Mouse (Mus musculus) midbrain, embryonic 13.5 days (tissue): Measurements from ENCODE around the gene Phlda2. TPM values are rescaled to one million over a fixed set of nuclear protein-coding genes. Genes with fewer than 3 reads are reported as not detected.

Source experiments
- ATAC-seq: fragments of 200-750 bp; cut with Nextera tagmentation; 2 replicates; pipeline ENCODE4 v1.8.0; 2017; ENCODE audit warnings: mild to moderate bottlenecking, moderate TSS enrichment, moderate library complexity
- H3K27ac ChIP-seq: fragments of 300-500 bp; sonication (generic); 2 replicates; pipeline ENCODE4 v1.5.1; 2015; ENCODE audit warnings: inconsistent platforms, mild to moderate bottlenecking, moderate library complexity
- H3K27me3 ChIP-seq: fragments of 300-500 bp; sonication (generic); 2 replicates; pipeline ENCODE4 v1.6.1; 2015; ENCODE audit warnings: mild to moderate bottlenecking, inconsistent platforms
- H3K36me3 ChIP-seq: fragments of 300-500 bp; sonication (generic); 2 replicates; pipeline ENCODE4 v1.6.1; 2015; ENCODE audit warnings: mild to moderate bottlenecking, inconsistent platforms
- H3K4me1 ChIP-seq: fragments of 300-500 bp; sonication (generic); replicated peaks from 2 replicates; pipeline ENCODE4 v1.6.1; 2015; ENCODE audit warnings: inconsistent platforms
- H3K4me2 ChIP-seq: fragments of 300-500 bp; sonication (generic); replicated peaks from 2 replicates; pipeline ENCODE4 v1.6.1; 2015; ENCODE audit warnings: moderate library complexity, mild to moderate bottlenecking, inconsistent platforms
- H3K4me3 ChIP-seq: fragments of 300-500 bp; sonication (generic); replicated peaks from 2 replicates; pipeline ENCODE4 v1.5.1; 2015; ENCODE audit warnings: mild to moderate bottlenecking, inconsistent platforms
- H3K9ac ChIP-seq: fragments of 300-500 bp; sonication (generic); replicated peaks from 2 replicates; pipeline ENCODE4 v1.6.1; 2015; ENCODE audit warnings: mild to moderate bottlenecking, inconsistent platforms
- H3K9me3 ChIP-seq: fragments of 300-500 bp; sonication (generic); 2 replicates; pipeline ENCODE4 v1.6.1; 2016; ENCODE audit warnings: mild to moderate bottlenecking, inconsistent platforms
- WGBS: fragments of 180-500 bp; shearing (Covaris S2); methylation state at CpG from one replicate; pipeline ENCODE4 v1.1.7; 2015; 5-methylcytosine and 5-hydroxymethylcytosine counted together
- polyA plus RNA-seq: library from polyadenylated mRNA; unstranded; fragments of >200 nt; fragmentation: Nextera tagmentation; extraction: Ambion mirVana; gene quantifications from 2 replicates; pipeline ENCODE4 v1.2.1, GENCODE M21; 2015

The Phlda2 gene
- polyA plus RNA-seq, 1 experiment from 2014 or later: 0.73 TPM

GRCm38 (mm10) chr7:143459332-143460211, 43.4 kb downstream of the Phlda2 start:
- H3K4me2 ChIP-seq: peak overlapping the region; percentile 64
- WGBS: 42% methylated on average over 91 of the region's 100 CpGs
- peaks cover 19% of the 10 kb centered on the region for H3K9me3 ChIP-seq
- H3K27me3 ChIP-seq: 0 out of 2 replicates have a peak, but pooled peaks cover 4% of the 10 kb centered on the region
- H3K36me3 ChIP-seq: no peaks in the 10 kb centered on the region
- H3K9ac ChIP-seq: peak overlapping the region; percentile 78
- peak overlapping the region; percentile 83 for H3K27ac ChIP-seq
- H3K4me1 ChIP-seq: peaks cover 20% of the 10 kb centered on the region
- H3K4me3 ChIP-seq: peak overlapping the region; percentile 63
- peak; percentile 12; the same call in 1 of the 2 replicates for ATAC-seq

- 37% methylated on average over 38 of the region's 38 CpGs for WGBS
- peak overlapping the region; percentile 64 for H3K4me2 ChIP-seq
- H3K4me3 ChIP-seq: peak overlapping the region; percentile 63
- no peaks in the 10 kb centered on the region for H3K27me3 ChIP-seq
- peaks cover 19% of the 10 kb centered on the region for H3K9me3 ChIP-seq
- H3K36me3 ChIP-seq: no peaks in the 10 kb centered on the region
- peaks cover 14% of the 10 kb centered on the region for H3K4me1 ChIP-seq
- H3K27ac ChIP-seq: peak overlapping the region; percentile 83; the same call in 1 of the 2 replicates
- H3K9ac ChIP-seq: peak overlapping the region; percentile 78
- no peak for ATAC-seq
Measured at GRCm38 (mm10) chr7:143458963-143459331, 44.0 kb downstream of the Phlda2 start.

Other genes with a start within 250 kb of the Phlda2 start
- 379 and 515 TPM in 2 replicates for gene Cdkn1c, start 42.1 kb downstream of the Phlda2 start, polyA plus RNA-seq
- gene Slc22a18, start 29.4 kb downstream of the Phlda2 start, polyA plus RNA-seq: 0.39 and 0.74 TPM in 2 replicates
- gene Nap1l4, start 46.0 kb upstream of the Phlda2 start, polyA plus RNA-seq: 364 and 378 TPM in 2 replicates
- gene Cars, start 96.9 kb upstream of the Phlda2 start, polyA plus RNA-seq: 63.3 and 68.9 TPM in 2 replicates
- 0.08 and 0.13 TPM in 2 replicates for gene Tnfrsf26, start 125.6 kb upstream of the Phlda2 start, polyA plus RNA-seq
- 3.9 and 4.5 TPM in 2 replicates for gene Tnfrsf22, start 146.5 kb upstream of the Phlda2 start, polyA plus RNA-seq
- 0.50 and 1.2 TPM in 2 replicates for gene Tnfrsf23, start 182.7 kb upstream of the Phlda2 start, polyA plus RNA-seq